Mouse (Mus musculus): ENCODE results near the gene Gpbp1.

The Gpbp1 gene

GRCm38 (mm10) chr13:111489802-111490723 is at the start of gene Gpbp1:
Gpbp1 (minus strand) TSS chr13:111490111.
- in situ Hi-C loops (cut with MboI) = no loop called here

- in situ Hi-C loops (cut with MboI) = loop anchor here (25.0 kb wide), 1 partner anchor 725 kb away; no protein-coding TSS in a partner anchor
Measured at GRCm38 (mm10) chr13:111537718-111538117, 47.8 kb upstream of the Gpbp1 start.

- in situ Hi-C loops (cut with MboI) = loop anchor here (25.0 kb wide), 1 partner anchor 726 kb away; no protein-coding TSS in a partner anchor
Measured at GRCm38 (mm10) chr13:111536207-111536887, 46.4 kb upstream of the Gpbp1 start.

- in situ Hi-C loops (cut with MboI) = loop anchor here (25.0 kb wide), 1 partner anchor 728 kb away; no protein-coding TSS in a partner anchor
Measured at GRCm38 (mm10) chr13:111534131-111534530, 44.2 kb upstream of the Gpbp1 start.

- in situ Hi-C loops (cut with MboI) = loop anchor here (25.0 kb wide), 1 partner anchor 730 kb away; no protein-coding TSS in a partner anchor
Measured at GRCm38 (mm10) chr13:111532178-111532948, 42.5 kb upstream of the Gpbp1 start.

GRCm38 (mm10) chr13:111531701-111532100 is 41.8 kb upstream of the Gpbp1 start:
- in situ Hi-C loops (cut with MboI) = loop anchor here (25.0 kb wide), 1 partner anchor 731 kb away; no protein-coding TSS in a partner anchor

- in situ Hi-C loops (cut with MboI) = no loop called here
Measured at GRCm38 (mm10) chr13:111524277-111524676, 34.4 kb upstream of the Gpbp1 start.

- in situ Hi-C loops (cut with MboI) = no loop called here
Measured at GRCm38 (mm10) chr13:111522336-111522735, 32.4 kb upstream of the Gpbp1 start.

GRCm38 (mm10) chr13:111520456-111520855 is 30.5 kb upstream of the Gpbp1 start:
- in situ Hi-C loops (cut with MboI) = no loop called here

GRCm38 (mm10) chr13:111518332-111518731 is 28.4 kb upstream of the Gpbp1 start:
- in situ Hi-C loops (cut with MboI) = no loop called here

GRCm38 (mm10) chr13:111516385-111517150 is 26.7 kb upstream of the Gpbp1 start:
- in situ Hi-C loops (cut with MboI) = no loop called here

GRCm38 (mm10) chr13:111509385-111509784 is 19.5 kb upstream of the Gpbp1 start:
- in situ Hi-C loops (cut with MboI) = no loop called here

GRCm38 (mm10) chr13:111508645-111509044 is 18.7 kb upstream of the Gpbp1 start:
- in situ Hi-C loops (cut with MboI) = no loop called here

GRCm38 (mm10) chr13:111494330-111495029 is 4.6 kb upstream of the Gpbp1 start:
- in situ Hi-C loops (cut with MboI) = no loop called here

GRCm38 (mm10) chr13:111491046-111491756 is 1.3 kb upstream of the Gpbp1 start:
- in situ Hi-C loops (cut with MboI) = no loop called here

GRCm38 (mm10) chr13:111489502-111489801 is 459 bp downstream of the Gpbp1 start:
- in situ Hi-C loops (cut with MboI) = no loop called here

GRCm38 (mm10) chr13:111488651-111489501 is 1.0 kb downstream of the Gpbp1 start:
- in situ Hi-C loops (cut with MboI) = no loop called here

- in situ Hi-C loops (cut with MboI) = no loop called here
Measured at GRCm38 (mm10) chr13:111477695-111478094, 12.2 kb downstream of the Gpbp1 start.
